Mouse (Mus musculus) kidney, postnatal 10 days (tissue): ENCODE results near the gene Lcn12.
A peak's percentile ranks its signal among the peaks of the same experiment; 100 is the strongest.

ENCODE experiments used
- DNase-seq: peaks from one replicate; pipeline ENCODE4 v3.0.0; 2021; ENCODE audit warnings: mixed read lengths

Gene Lcn12

GRCm38 (mm10) chr2:25460135-25460534 is 33.6 kb downstream of the Lcn12 start:
- DNase-seq, result peak; percentile 51

- DNase-seq, result peak; percentile 64
Measured at GRCm38 (mm10) chr2:25458911-25459310, 34.8 kb downstream of the Lcn12 start.

GRCm38 (mm10) chr2:25457022-25457896 is 36.5 kb downstream of the Lcn12 start:
- DNase-seq, result no peak

GRCm38 (mm10) chr2:25456205-25456953 is 37.3 kb downstream of the Lcn12 start, which contains the start of gene Clic3:
TSS of gene Clic3 (plus strand) at chr2:25456838.
- peak; percentile 40 for DNase-seq

GRCm38 (mm10) chr2:25452951-25453350 is 40.8 kb downstream of the Lcn12 start:
- DNase-seq, result no peak

GRCm38 (mm10) chr2:25450853-25451647 is 42.7 kb downstream of the Lcn12 start:
- DNase-seq, result no peak

- DNase-seq, result no peak
Measured at GRCm38 (mm10) chr2:25442682-25443081, 51.0 kb downstream of the Lcn12 start.

GRCm38 (mm10) chr2:25441067-25441466 is 52.6 kb downstream of the Lcn12 start:
- no peak for DNase-seq
